Mouse (Mus musculus): ENCODE data around the gene H2al1a. TPM values are rescaled to one million over a fixed set of nuclear protein-coding genes. Genes with fewer than 3 reads are reported as not detected.

H2al1a gene
- polyA plus RNA-seq, 1 experiment from 2014 or later: not detected

Other genes starting within 250 kb of the H2al1a start
- not detected in 2 replicates for gene H2al1b, start 3.2 kb downstream of the H2al1a start, polyA plus RNA-seq (2015; fragmentation: Nextera tagmentation; extraction: Ambion mirVana)
- gene H2al1c, start 6.4 kb downstream of the H2al1a start, polyA plus RNA-seq (2015; fragmentation: Nextera tagmentation; extraction: Ambion mirVana): not detected in 2 replicates
- gene H2al1d, start 9.6 kb downstream of the H2al1a start, polyA plus RNA-seq (2015; fragmentation: Nextera tagmentation; extraction: Ambion mirVana): not detected in 2 replicates
- gene H2al1e, start 12.7 kb downstream of the H2al1a start, polyA plus RNA-seq (2015; fragmentation: Nextera tagmentation; extraction: Ambion mirVana): not detected in 2 replicates
- not detected in 2 replicates for gene H2al1f, start 15.9 kb downstream of the H2al1a start, polyA plus RNA-seq (2015; fragmentation: Nextera tagmentation; extraction: Ambion mirVana)
- not detected in 2 replicates for gene H2al1g, start 19.0 kb downstream of the H2al1a start, polyA plus RNA-seq (2015; fragmentation: Nextera tagmentation; extraction: Ambion mirVana)
- gene H2al1h, start 22.2 kb downstream of the H2al1a start, polyA plus RNA-seq (2015; fragmentation: Nextera tagmentation; extraction: Ambion mirVana): not detected in 2 replicates
- not detected in 2 replicates for gene H2al1i, start 25.4 kb downstream of the H2al1a start, polyA plus RNA-seq (2015; fragmentation: Nextera tagmentation; extraction: Ambion mirVana)
- gene H2al1j, start 28.6 kb downstream of the H2al1a start, polyA plus RNA-seq (2015; fragmentation: Nextera tagmentation; extraction: Ambion mirVana): not detected in 2 replicates